Mouse (Mus musculus) forebrain, embryonic 10.5 days (tissue): ENCODE measurements around the gene Gm49336. TPM values are rescaled to one million over a fixed set of nuclear protein-coding genes. Genes with fewer than 3 reads are reported as not detected.

Experiments used
- DNase-seq: peaks from one replicate; pipeline ENCODE4 v3.0.0-alpha.2; 2017; ENCODE audit warnings: low spot score; ENCODE audit errors: extremely low spot score
- H3K27ac ChIP-seq: fragments of 300-500 bp; sonication (generic); 2 replicates; pipeline ENCODE4 v1.5.1; 2016; ENCODE audit warnings: mild to moderate bottlenecking
- H3K27me3 ChIP-seq: fragments of 300-500 bp; sonication (generic); 2 replicates; pipeline ENCODE4 v1.6.1; 2016; ENCODE audit warnings: mild to moderate bottlenecking; ENCODE audit not compliant: poor library complexity, severe bottlenecking
- H3K36me3 ChIP-seq: fragments of 300-500 bp; sonication (generic); replicated peaks from 2 replicates; pipeline ENCODE4 v1.6.1; 2016; ENCODE audit warnings: mild to moderate bottlenecking, moderate library complexity
- H3K4me1 ChIP-seq: fragments of 300-500 bp; sonication (generic); 2 replicates; pipeline ENCODE4 v1.6.1; 2016
- H3K4me3 ChIP-seq: fragments of 300-500 bp; sonication (generic); 2 replicates; pipeline ENCODE4 v1.5.1; 2016; ENCODE audit warnings: mild to moderate bottlenecking, moderate library complexity
- H3K9me3 ChIP-seq: fragments of 300-500 bp; sonication (generic); 2 replicates; pipeline ENCODE4 v1.6.1; 2016; ENCODE audit warnings: mild to moderate bottlenecking, moderate library complexity
- WGBS: fragments of 180-500 bp; shearing (Covaris S2); methylation state at CpG from one replicate; pipeline ENCODE4 v1.1.7; 2016; 5-methylcytosine and 5-hydroxymethylcytosine counted together
- polyA plus RNA-seq: library from polyadenylated mRNA; unstranded; fragments of >200 nt; fragmentation: Nextera tagmentation; extraction: Ambion mirVana; gene quantifications from 2 replicates; pipeline ENCODE4 v1.2.1, GENCODE M21; 2016

Gene Gm49336
- polyA plus RNA-seq, 1 experiment from 2014 or later: 63.6 TPM

- Histone ChIP-seq H3K4me1 (peaks cover 5% of the 10 kb centered on the region), H3K36me3 (no peaks in the 10 kb centered on the region), H3K4me3 (no peak overlapping the region), H3K27ac (no peak overlapping the region), H3K27me3 (no peaks in the 10 kb centered on the region), H3K9me3 (no peaks in the 10 kb centered on the region)
- no peak for DNase-seq
- WGBS: 94% methylated on average over 1 of the region's 1 CpGs
Measured at GRCm38 (mm10) chr14:60257851-60258250, 6.5 kb upstream of the Gm49336 start.

GRCm38 (mm10) chr14:60257101-60257500 is 5.8 kb upstream of the Gm49336 start:
- Histone ChIP-seq H3K4me3 (no peak overlapping the region), H3K36me3 (no peaks in the 10 kb centered on the region), H3K27ac (no peak overlapping the region), H3K4me1 (peaks cover 12% of the 10 kb centered on the region), H3K9me3 (no peaks in the 10 kb centered on the region), H3K27me3 (no peaks in the 10 kb centered on the region)
- DNase-seq: no peak
- WGBS: 86% methylated on average over 4 of the region's 4 CpGs

DNA sequence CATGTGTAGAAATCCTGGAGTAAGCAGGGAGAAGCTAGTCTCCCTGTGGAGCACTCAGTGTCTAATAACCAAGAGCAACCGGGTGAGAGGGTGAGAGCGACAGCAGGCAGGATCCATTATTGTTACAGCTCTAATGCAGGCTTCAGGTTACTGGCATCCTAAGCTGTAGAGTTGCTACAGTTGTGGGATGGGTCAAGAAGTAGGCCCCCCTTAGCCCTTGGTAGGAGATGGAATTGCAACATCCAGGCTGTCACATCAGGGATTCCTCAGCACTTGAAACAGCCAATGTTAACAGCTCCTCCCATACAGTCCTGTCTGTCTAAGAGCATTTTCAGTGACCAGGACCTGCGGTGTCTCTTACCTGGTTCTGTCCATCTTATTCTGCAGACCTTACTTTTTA is 5.0 kb upstream of the Gm49336 start:
- 37% methylated on average over 3 of the region's 3 CpGs for WGBS
- H3K36me3 ChIP-seq: no peaks in the 10 kb centered on the region

DNA sequence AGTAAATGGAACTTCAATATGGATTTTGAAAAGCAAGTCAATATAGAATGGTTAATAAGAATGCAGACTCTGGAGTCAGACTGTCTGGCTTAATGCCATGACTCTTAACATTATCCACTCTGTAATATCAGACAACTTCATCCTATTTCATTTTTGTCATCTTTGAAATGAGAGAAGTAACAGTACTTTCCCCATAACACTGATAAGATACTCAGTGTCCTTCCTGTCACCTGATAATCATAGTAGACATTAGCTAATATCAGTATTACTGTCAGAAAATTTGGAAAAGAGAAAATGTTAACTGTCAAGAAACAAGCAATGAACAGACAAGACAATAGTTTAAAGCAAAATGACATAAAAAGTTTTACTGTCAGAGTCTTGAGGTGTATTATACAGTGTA is 3.5 kb upstream of the Gm49336 start:
- Histone ChIP-seq H3K27me3 (no peaks in the 10 kb centered on the region), H3K36me3 (no peaks in the 10 kb centered on the region), H3K27ac (no peak overlapping the region), H3K9me3 (no peaks in the 10 kb centered on the region), H3K4me3 (no peak overlapping the region), H3K4me1 (peaks cover 23% of the 10 kb centered on the region)
- DNase-seq: no peak

More for the DNA sequence above, 5.0 kb upstream of the Gm49336 start:
- Histone ChIP-seq H3K4me1 (peaks cover 16% of the 10 kb centered on the region), H3K27ac (no peak overlapping the region), H3K4me3 (no peak overlapping the region), H3K27me3 (no peaks in the 10 kb centered on the region), H3K9me3 (no peaks in the 10 kb centered on the region)
- no peak for DNase-seq

GRCm38 (mm10) chr14:60253466-60253865 is 2.2 kb upstream of the Gm49336 start:
- Histone ChIP-seq H3K4me1 (peaks cover 31% of the 10 kb centered on the region), H3K4me3 (no peak overlapping the region), H3K27ac (no peak overlapping the region), H3K36me3 (peaks cover 8% of the 10 kb centered on the region), H3K9me3 (no peaks in the 10 kb centered on the region), H3K27me3 (no peaks in the 10 kb centered on the region)
- WGBS: 89% methylated on average over 3 of the region's 3 CpGs
- no peak for DNase-seq

- Histone ChIP-seq H3K9me3 (no peaks in the 10 kb centered on the region), H3K4me1 (peaks cover 31% of the 10 kb centered on the region), H3K27me3 (no peaks in the 10 kb centered on the region), H3K27ac (peak overlapping the region; percentile 97), H3K36me3 (peaks cover 8% of the 10 kb centered on the region), H3K4me3 (peak overlapping the region; percentile 97)
- whole genome bisulfite sequencing: 23% methylated on average over 15 of the region's 15 CpGs
- no peak for DNase-seq
Measured at GRCm38 (mm10) chr14:60252004-60253000, 995 bp upstream of the Gm49336 start.

DNA sequence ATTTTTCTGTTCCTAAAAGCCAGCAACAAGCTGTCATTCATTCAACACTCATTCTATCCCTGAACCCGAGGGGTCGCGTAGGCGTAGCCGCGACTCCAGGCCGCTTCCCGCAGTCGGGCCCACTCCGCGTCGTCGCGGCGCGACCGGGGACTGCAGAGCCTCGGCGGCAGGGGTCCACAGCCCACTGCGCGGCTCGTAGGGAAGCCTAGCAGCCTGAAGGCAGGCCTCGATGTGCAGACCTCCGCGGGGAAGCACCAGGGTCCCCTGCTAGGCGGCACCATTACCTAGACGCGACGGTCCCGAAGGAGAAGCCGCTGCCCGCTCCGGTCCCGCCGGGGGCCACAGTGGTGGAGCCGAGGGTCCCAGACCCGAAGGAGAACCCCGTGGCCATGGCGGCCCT is 428 bp downstream of the Gm49336 start:
- WGBS: under 1% methylated on average over 39 of the region's 39 CpGs

DNA sequence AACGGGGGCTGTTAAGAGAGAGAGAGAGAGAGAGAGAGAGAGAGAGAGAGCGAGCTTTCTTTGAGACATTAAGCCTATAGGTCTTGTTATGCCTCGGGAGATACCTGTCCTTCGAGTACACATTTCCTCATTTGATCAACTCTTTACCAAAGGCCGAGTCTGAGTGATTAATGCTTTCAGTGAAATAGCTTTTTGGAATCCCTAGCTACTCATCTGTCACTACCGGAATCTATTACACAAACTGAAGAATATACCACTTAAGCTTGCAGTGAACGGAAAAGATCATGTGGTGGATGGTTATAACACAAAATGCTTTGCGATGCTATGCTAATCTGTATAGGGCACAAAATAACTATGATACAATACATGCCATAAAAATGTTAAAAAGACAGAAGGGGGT is 941 bp downstream of the Gm49336 start:
- WGBS: 41% methylated on average over 8 of the region's 8 CpGs
- peaks cover 23% of the 10 kb centered on the region for H3K36me3 ChIP-seq
- no peaks in the 10 kb centered on the region for H3K27me3 ChIP-seq
- no peak for DNase-seq
- peaks cover 26% of the 10 kb centered on the region for H3K4me1 ChIP-seq
- no peaks in the 10 kb centered on the region for H3K9me3 ChIP-seq
- peak overlapping the region; percentile 97 for H3K4me3 ChIP-seq
- peak overlapping the region; percentile 97 for H3K27ac ChIP-seq

More for the DNA sequence above, 428 bp downstream of the Gm49336 start:
- Histone ChIP-seq H3K27me3 (no peaks in the 10 kb centered on the region), H3K9me3 (no peaks in the 10 kb centered on the region), H3K4me3 (peak overlapping the region; percentile 97), H3K4me1 (peaks cover 26% of the 10 kb centered on the region), H3K27ac (peak overlapping the region; percentile 97), H3K36me3 (peaks cover 19% of the 10 kb centered on the region)
- DNase-seq: no peak

DNA sequence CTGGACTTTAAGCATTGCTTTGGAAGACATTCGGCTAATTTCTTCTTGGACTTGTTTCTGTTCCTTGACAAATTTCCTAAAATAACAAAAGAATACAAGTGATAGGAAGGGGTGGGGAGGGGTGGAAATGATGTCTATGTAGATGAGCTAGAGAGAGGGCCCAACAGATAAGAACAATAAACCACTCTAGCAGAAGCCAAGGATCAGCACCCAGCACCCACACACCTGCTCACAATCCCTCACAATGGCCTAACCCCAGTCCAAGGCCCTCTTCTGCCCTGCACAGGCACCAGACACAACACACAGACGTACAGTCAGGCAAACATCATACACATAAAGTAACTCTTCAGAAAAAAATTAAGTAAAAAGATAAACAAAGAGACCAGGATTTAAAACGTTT is 12.8 kb downstream of the Gm49336 start:
- H3K27ac ChIP-seq: no peak overlapping the region
- H3K4me3 ChIP-seq: no peak overlapping the region
- no peaks in the 10 kb centered on the region for H3K4me1 ChIP-seq
- peaks cover 96% of the 10 kb centered on the region for H3K36me3 ChIP-seq
- no peaks in the 10 kb centered on the region for H3K27me3 ChIP-seq
- no peaks in the 10 kb centered on the region for H3K9me3 ChIP-seq
- 83% methylated on average over 3 of the region's 3 CpGs for WGBS
- no peak for DNase-seq

DNA sequence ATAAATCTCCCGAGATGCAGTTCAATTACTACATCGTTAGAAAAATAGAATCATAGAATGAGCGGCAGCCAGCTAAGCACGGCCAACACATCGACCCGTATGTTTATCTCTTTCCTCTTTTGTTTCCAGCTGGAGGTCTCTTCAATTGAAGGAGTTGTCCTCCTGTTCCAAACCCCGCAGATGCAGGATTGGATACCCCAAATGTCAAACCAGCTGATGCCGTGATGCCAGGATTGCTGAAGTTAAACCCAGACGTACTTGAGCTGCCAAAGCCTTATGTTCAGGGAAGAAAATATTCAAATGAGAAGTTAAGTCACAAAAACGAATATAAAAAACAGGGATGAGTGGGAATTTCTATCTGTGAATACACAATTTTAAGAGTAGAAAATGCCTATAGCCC is 31.4 kb downstream of the Gm49336 start:
- Histone ChIP-seq H3K27me3 (no peaks in the 10 kb centered on the region), H3K27ac (no peak overlapping the region), H3K36me3 (peaks cover 64% of the 10 kb centered on the region), H3K4me1 (no peaks in the 10 kb centered on the region), H3K9me3 (no peaks in the 10 kb centered on the region), H3K4me3 (no peak overlapping the region)
- no peak for DNase-seq
- WGBS: 91% methylated on average over 10 of the region's 10 CpGs

GRCm38 (mm10) chr14:60217616-60218015 is 33.7 kb downstream of the Gm49336 start:
- Histone ChIP-seq H3K36me3 (peaks cover 56% of the 10 kb centered on the region), H3K27ac (no peak overlapping the region), H3K27me3 (no peaks in the 10 kb centered on the region), H3K4me1 (no peaks in the 10 kb centered on the region), H3K4me3 (no peak overlapping the region), H3K9me3 (no peaks in the 10 kb centered on the region)
- DNase-seq: no peak
- 99% methylated on average over 4 of the region's 4 CpGs for WGBS

GRCm38 (mm10) chr14:60216125-60216524 is 35.2 kb downstream of the Gm49336 start:
- 89% methylated on average over 1 of the region's 1 CpGs for WGBS

DNA sequence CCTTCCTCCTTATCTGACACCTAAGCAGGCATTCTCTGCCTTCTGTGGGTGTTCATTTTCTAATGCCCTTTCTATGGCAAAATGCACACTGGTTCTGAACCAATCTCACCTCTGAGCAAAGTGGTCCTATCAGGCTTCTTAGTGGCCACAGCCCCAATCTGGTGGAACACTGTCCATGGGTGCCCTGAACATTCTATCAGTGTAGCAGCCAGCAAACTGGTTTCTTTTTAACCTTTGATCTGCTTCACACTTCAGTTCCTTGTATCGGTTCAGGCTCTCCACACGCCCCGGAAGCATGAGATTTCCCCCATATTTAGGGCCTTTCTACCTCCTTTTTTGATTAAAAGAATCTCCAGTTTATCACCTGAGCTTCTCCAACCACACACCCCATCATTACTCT is 36.3 kb downstream of the Gm49336 start:
- H3K36me3 ChIP-seq: peaks cover 36% of the 10 kb centered on the region
- no peak for DNase-seq
- no peak overlapping the region for H3K4me3 ChIP-seq
- no peak overlapping the region for H3K27ac ChIP-seq
- H3K27me3 ChIP-seq: no peaks in the 10 kb centered on the region
- no peaks in the 10 kb centered on the region for H3K9me3 ChIP-seq
- H3K4me1 ChIP-seq: no peaks in the 10 kb centered on the region
- 98% methylated on average over 3 of the region's 3 CpGs for WGBS

More at GRCm38 (mm10) chr14:60216125-60216524, 35.2 kb downstream of the Gm49336 start:
- Histone ChIP-seq H3K4me3 (no peak overlapping the region), H3K4me1 (no peaks in the 10 kb centered on the region), H3K27ac (no peak overlapping the region), H3K27me3 (no peaks in the 10 kb centered on the region), H3K36me3 (peaks cover 46% of the 10 kb centered on the region), H3K9me3 (no peaks in the 10 kb centered on the region)
- DNase-seq: no peak
